ENCODE assay signal across 8 mouse cellular contexts in the genomic region with DNA sequence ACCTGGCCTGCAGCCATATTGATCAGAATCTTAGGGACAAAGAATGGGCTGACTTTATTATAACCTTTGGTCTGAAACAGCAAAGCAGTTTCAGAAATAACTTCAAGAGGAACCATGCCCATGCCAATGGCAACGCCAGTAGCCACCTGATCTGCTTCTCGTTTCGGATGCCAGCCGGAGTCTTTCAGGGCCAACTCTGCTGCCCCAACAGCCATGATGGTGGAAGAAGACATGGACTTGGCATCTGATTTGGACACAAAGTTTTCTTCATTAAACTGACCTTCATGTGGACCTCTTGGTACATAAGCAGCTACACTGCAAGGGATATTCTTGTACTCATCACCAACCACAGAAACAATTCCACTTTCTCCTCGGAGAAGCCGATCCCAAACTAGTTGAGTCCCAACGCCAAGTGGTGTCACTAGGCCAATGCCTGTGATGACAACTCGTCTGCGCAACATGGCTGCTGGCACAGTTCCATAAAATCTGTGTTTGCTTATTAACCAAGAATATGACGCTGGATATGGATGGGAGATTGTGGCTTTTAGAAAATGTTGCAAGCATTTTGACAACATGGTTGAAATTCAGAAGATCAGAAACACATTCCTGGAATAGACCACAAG. TPM values are rescaled to one million over a fixed set of nuclear protein-coding genes. Genes with fewer than 3 reads are reported as not detected.
DNase-seq lines count a peak whose midpoint lies in the region; ATAC-seq lines count a peak whose summit lies in the region.

No protein-coding gene starts in this region.

- 91% methylated on average over 10 of the region's 10 CpGs for WGBS in liver, embryonic 15.5 days (ENCODE audit: insufficient replicate concordance)

- no peaks in the 10 kb centered on the region for H3K27me3 ChIP-seq in liver, embryonic 15.5 days

- peak overlapping the region; percentile 72 for H3K4me2 ChIP-seq in liver, embryonic 15.5 days

- ATAC-seq in granulocyte monocyte progenitor cell, adult 5-6 weeks (replicated peaks; ENCODE audit: poor library complexity, severe bottlenecking), result peak; percentile 1; the same call in 1 of the 2 replicates
- ATAC-seq in liver, embryonic 15.5 days (ENCODE audit: insufficient read depth), result no peak

- peak overlapping the region; percentile 71 for H3K4me3 ChIP-seq in liver, embryonic 15.5 days (replicated peaks)

- peaks cover 53% of the 10 kb centered on the region for H3K4me1 ChIP-seq in liver, embryonic 15.5 days (replicated peaks)

- H3K9ac ChIP-seq in liver, embryonic 15.5 days, result peak overlapping the region; percentile 71

- H3K9me3 ChIP-seq in liver, embryonic 15.5 days (replicated peaks), result no peaks in the 10 kb centered on the region

- H3K36me3 ChIP-seq in liver, embryonic 15.5 days (replicated peaks), result 0 out of 2 replicates have a peak, but pooled peaks cover 2% of the 10 kb centered on the region

- peak; percentile 19 for DNase-seq in kidney, adult 9 months
- DNase-seq in kidney, adult 18-20 months, result no peak
- DNase-seq in cerebellum, adult 18-20 months, result peak; percentile 15 to 28
- no peak for DNase-seq in urinary bladder, adult 2 months (ENCODE audit: low spot score)
- no peak for DNase-seq in frontal cortex, adult 2 months (ENCODE audit: extremely low spot score in 1 of 2, low spot score in 1 of 2)
- no peak for DNase-seq in urinary bladder, postnatal 10 days (ENCODE audit: low spot score)

- peak overlapping the region; percentile 93 for H3K27ac ChIP-seq in liver, embryonic 15.5 days (replicated peaks)

RNA-seq across cellular contexts. Expression of a gene that starts 6.8 kb away (rescaled TPM):
- 26.1 and 31.9 TPM in 2 replicates for total RNA-seq in granulocyte monocyte progenitor cell, adult 5-6 weeks (2014; fragmentation: Nextera tagmentation)
- 18.0 and 45.4 TPM in 2 replicates for total RNA-seq in granulocyte monocyte progenitor cell, adult 5-6 weeks (2017)
- 18.7 and 20.4 TPM in 2 replicates for polyA plus RNA-seq in liver, embryonic 15.5 days (2015; fragmentation: Nextera tagmentation; extraction: Ambion mirVana)
- 26.2 and 26.6 TPM in 2 replicates for polyA plus RNA-seq in urinary bladder, adult 2 months (2012; rRNA removed)
- polyA plus RNA-seq in frontal cortex, adult 2 months (2012; rRNA removed), result 16.6 and 16.7 TPM in 2 replicates

RNA-seq across cellular contexts. Expression of a gene that starts 7.3 kb away (rescaled TPM):
- 19.2 and 24.4 TPM in 2 replicates for total RNA-seq in granulocyte monocyte progenitor cell, adult 5-6 weeks (2014; fragmentation: Nextera tagmentation)
- 11.2 and 14.4 TPM in 2 replicates for total RNA-seq in granulocyte monocyte progenitor cell, adult 5-6 weeks (2017)
- polyA plus RNA-seq in liver, embryonic 15.5 days (2015; fragmentation: Nextera tagmentation; extraction: Ambion mirVana), result 1.9 and 2.0 TPM in 2 replicates
- 7.4 and 8.0 TPM in 2 replicates for polyA plus RNA-seq in urinary bladder, adult 2 months (2012; rRNA removed)
- 5.5 and 5.6 TPM in 2 replicates for polyA plus RNA-seq in frontal cortex, adult 2 months (2012; rRNA removed)

Comparison
In these comparisons a context has a peak if more than half of its experiments do, and no peak if none do; other contexts are left out.
1. DNase-seq: peak in kidney, adult 9 months (single experiment) and cerebellum, adult 18-20 months (2 of 2); none in kidney, adult 18-20 months (single experiment), urinary bladder, adult 2 months (single experiment), frontal cortex, adult 2 months (0 of 2) and urinary bladder, postnatal 10 days (single experiment).